Mouse (Mus musculus): ENCODE results near the gene Elk4. TPM values are rescaled to one million over a fixed set of nuclear protein-coding genes. Genes with fewer than 3 reads are reported as not detected.

Elk4 gene
- 18.9 and 19.9 TPM in 2 replicates for polyA plus RNA-seq (2016; fragmentation: Nextera tagmentation; extraction: Ambion mirVana)

GRCm38 (mm10) chr1:132007282-132007815, at the start of gene Elk4:
Gene Elk4 (plus strand): TSS chr1:132007607.
- H3K27ac ChIP-seq (replicated peaks): peak within 1 kb of the TSS; percentile 93
- WGBS: 0% methylated on average over 52 of the region's 61 CpGs
- ATAC-seq (ENCODE audit: low FRiP score, low read depth): peak; percentile 96

DNA sequence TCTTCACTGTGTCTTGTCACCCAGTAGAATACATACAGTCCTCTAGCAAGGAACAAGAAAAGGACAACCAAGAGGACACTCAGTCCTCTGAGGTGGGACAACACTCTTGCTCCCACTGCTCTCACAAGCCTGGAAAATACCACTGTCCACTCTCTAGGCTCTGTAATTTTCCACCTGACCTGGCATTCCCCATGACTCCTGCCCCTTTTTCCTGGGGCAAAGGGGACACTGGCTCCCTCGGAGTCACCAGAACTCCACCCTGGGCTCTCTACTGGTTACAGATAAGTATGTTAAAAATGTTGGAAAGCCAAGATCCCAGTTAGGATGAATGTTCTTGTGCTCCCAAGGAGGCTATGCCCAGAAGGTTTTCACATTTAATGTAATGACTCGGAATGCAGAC, 46.4 kb upstream of the Elk4 start:
- Histone ChIP-seq H3K4me1 (peaks cover 29% of the 10 kb centered on the region), H3K9ac (replicated peaks) (no peak overlapping the region), H3K36me3 (no peaks in the 10 kb centered on the region), H3K27ac (replicated peaks) (no peak overlapping the region), H3K4me2 (replicated peaks) (no peak overlapping the region), H3K27me3 (peaks cover 31% of the 10 kb centered on the region), H3K4me3 (no peak overlapping the region), H3K9me3 (no peaks in the 10 kb centered on the region)
- WGBS: 47% methylated on average over 2 of the region's 2 CpGs
- ATAC-seq (ENCODE audit: low FRiP score, low read depth): no peak

More at GRCm38 (mm10) chr1:132007282-132007815, at the start of gene Elk4:
- Histone ChIP-seq H3K27me3 (no peaks in the 10 kb centered on the region; the same call in 1 of the 2 replicates), H3K4me1 (peaks cover 23% of the 10 kb centered on the region), H3K9ac (replicated peaks) (peak within 1 kb of the TSS; percentile 78), H3K4me3 (peak within 1 kb of the TSS; percentile 71), H3K36me3 (no peaks in the 10 kb centered on the region), H3K4me2 (replicated peaks) (peak within 1 kb of the TSS; percentile 85), H3K9me3 (no peaks in the 10 kb centered on the region)

DNA sequence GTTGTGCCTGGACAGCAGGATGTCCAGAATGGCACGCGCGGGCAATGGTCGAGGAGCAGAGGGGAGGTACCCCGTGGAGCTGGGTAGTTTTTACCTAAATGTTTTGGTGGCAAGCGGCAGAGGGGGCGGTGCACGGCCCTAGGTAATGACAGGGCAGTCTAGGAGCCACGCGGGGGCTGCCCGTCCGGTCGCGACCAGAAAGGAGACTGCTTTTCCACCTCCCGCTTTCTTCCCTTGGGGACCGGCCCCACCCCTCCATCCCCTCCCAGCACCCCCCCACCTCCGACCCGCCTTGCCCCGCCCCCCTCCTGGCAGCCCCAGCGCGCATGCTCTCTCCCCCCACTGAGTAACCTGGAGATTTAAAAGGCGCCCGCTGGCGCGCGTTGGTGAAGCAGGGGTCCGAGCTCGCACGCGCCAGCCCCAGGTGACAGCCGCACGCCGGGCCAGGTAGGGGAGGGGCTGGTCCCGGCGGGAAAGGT, 44.8 kb upstream of the Elk4 start, which contains the start of gene Slc45a3:
Slc45a3 (plus strand) TSS at position 362 of the 479 bp plus-strand sequence.
- peak within 1 kb of the TSS; percentile 96 for H3K4me3 ChIP-seq
- peak within 1 kb of the TSS; percentile 95 for H3K4me2 ChIP-seq (replicated peaks)
- peaks cover 44% of the 10 kb centered on the region for H3K4me1 ChIP-seq
- peaks cover 33% of the 10 kb centered on the region for H3K27me3 ChIP-seq
- peak within 1 kb of the TSS; percentile 95 for H3K9ac ChIP-seq (replicated peaks)
- no peaks in the 10 kb centered on the region for H3K9me3 ChIP-seq
- no peaks in the 10 kb centered on the region for H3K36me3 ChIP-seq
- H3K27ac ChIP-seq (replicated peaks): peak within 1 kb of the TSS; percentile 35; the same call in 1 of the 2 replicates
- ATAC-seq (ENCODE audit: low FRiP score, low read depth): peak; percentile 79
- 0% methylated on average over 29 of the region's 35 CpGs for WGBS

GRCm38 (mm10) chr1:131963085-131963951, 44.1 kb upstream of the Elk4 start:
- no peaks in the 10 kb centered on the region for H3K9me3 ChIP-seq
- peak overlapping the region; percentile 96 for H3K4me3 ChIP-seq
- no peaks in the 10 kb centered on the region for H3K36me3 ChIP-seq
- peak; percentile 65 for ATAC-seq (ENCODE audit: low FRiP score, low read depth)
- H3K4me2 ChIP-seq (replicated peaks): peak overlapping the region; percentile 95
- H3K4me1 ChIP-seq: peaks cover 48% of the 10 kb centered on the region
- peak overlapping the region; percentile 95 for H3K9ac ChIP-seq (replicated peaks)
- H3K27ac ChIP-seq (replicated peaks): peak overlapping the region; percentile 35; the same call in 1 of the 2 replicates
- under 1% methylated on average over 57 of the region's 76 CpGs for WGBS
- H3K27me3 ChIP-seq: peaks cover 34% of the 10 kb centered on the region

DNA sequence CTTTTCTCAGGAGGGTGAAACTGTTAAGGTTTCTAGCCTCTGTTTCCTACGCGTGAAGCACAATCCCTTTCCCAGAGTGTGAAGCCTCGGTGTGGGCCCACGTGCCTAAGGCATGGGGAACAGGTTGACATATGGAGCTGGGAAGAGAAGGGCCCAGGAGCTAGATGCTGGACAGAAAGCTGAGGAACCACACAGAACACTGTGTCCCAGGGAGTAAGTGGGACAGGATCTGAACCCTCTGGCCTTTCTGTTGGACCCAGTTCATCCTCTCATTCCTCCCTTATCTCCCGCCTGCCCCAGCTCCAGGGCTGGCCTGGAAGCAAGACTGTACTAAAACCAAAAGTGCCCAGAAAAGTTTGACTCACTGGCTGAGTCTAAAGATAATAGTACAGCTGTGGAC, 43.3 kb upstream of the Elk4 start:
- no peak for ATAC-seq (ENCODE audit: low FRiP score, low read depth)
- peak overlapping the region; percentile 35; the same call in 1 of the 2 replicates for H3K27ac ChIP-seq (replicated peaks)
- WGBS: 17% methylated on average over 5 of the region's 5 CpGs
- H3K4me2 ChIP-seq (replicated peaks): peak overlapping the region; percentile 95
- H3K4me3 ChIP-seq: peak overlapping the region; percentile 96
- H3K36me3 ChIP-seq: no peaks in the 10 kb centered on the region
- peaks cover 34% of the 10 kb centered on the region for H3K27me3 ChIP-seq
- H3K4me1 ChIP-seq: peaks cover 56% of the 10 kb centered on the region
- H3K9me3 ChIP-seq: no peaks in the 10 kb centered on the region
- H3K9ac ChIP-seq (replicated peaks): peak overlapping the region; percentile 95; the same call in 1 of the 2 replicates

GRCm38 (mm10) chr1:131964580-131964979, 42.8 kb upstream of the Elk4 start:
- no peak for ATAC-seq (ENCODE audit: low FRiP score, low read depth)
- Histone ChIP-seq H3K9me3 (no peaks in the 10 kb centered on the region), H3K4me3 (peak overlapping the region; percentile 96), H3K4me2 (replicated peaks) (peak overlapping the region; percentile 95), H3K36me3 (no peaks in the 10 kb centered on the region), H3K9ac (replicated peaks) (peak overlapping the region; percentile 95; the same call in 1 of the 2 replicates), H3K27ac (replicated peaks) (no peak overlapping the region; the same call in 1 of the 2 replicates), H3K27me3 (peaks cover 34% of the 10 kb centered on the region), H3K4me1 (peaks cover 58% of the 10 kb centered on the region)
- WGBS: 60% methylated on average over 7 of the region's 7 CpGs

GRCm38 (mm10) chr1:131965818-131966217, 41.6 kb upstream of the Elk4 start:
- peak overlapping the region; percentile 28 for H3K9ac ChIP-seq (replicated peaks)
- 35% methylated on average over 5 of the region's 5 CpGs for WGBS
- peak overlapping the region; percentile 17; the same call in 1 of the 2 replicates for H3K4me3 ChIP-seq
- 0 out of 2 replicates have a peak overlapping the region, but pooled peaks have one; percentile 11 for H3K27ac ChIP-seq (replicated peaks)
- H3K27me3 ChIP-seq: peaks cover 27% of the 10 kb centered on the region
- ATAC-seq (ENCODE audit: low FRiP score, low read depth): no peak
- H3K9me3 ChIP-seq: no peaks in the 10 kb centered on the region
- peaks cover 71% of the 10 kb centered on the region for H3K4me1 ChIP-seq
- peak overlapping the region; percentile 95 for H3K4me2 ChIP-seq (replicated peaks)
- no peaks in the 10 kb centered on the region for H3K36me3 ChIP-seq

GRCm38 (mm10) chr1:131967336-131967735, 40.1 kb upstream of the Elk4 start:
- peak overlapping the region; percentile 27; the same call in 1 of the 2 replicates for H3K27ac ChIP-seq (replicated peaks)
- peak overlapping the region; percentile 95 for H3K4me2 ChIP-seq (replicated peaks)
- no peak for ATAC-seq (ENCODE audit: low FRiP score, low read depth)
- peaks cover 17% of the 10 kb centered on the region for H3K27me3 ChIP-seq
- no peaks in the 10 kb centered on the region for H3K36me3 ChIP-seq
- 0 out of 2 replicates have a peak overlapping the region, but pooled peaks have one; percentile 0 for H3K4me3 ChIP-seq
- WGBS: 77% methylated on average over 7 of the region's 7 CpGs
- no peak overlapping the region for H3K9ac ChIP-seq (replicated peaks)
- H3K4me1 ChIP-seq: peaks cover 83% of the 10 kb centered on the region
- H3K9me3 ChIP-seq: no peaks in the 10 kb centered on the region

GRCm38 (mm10) chr1:131968556-131968955, 38.9 kb upstream of the Elk4 start:
- Histone ChIP-seq H3K9me3 (no peaks in the 10 kb centered on the region), H3K4me3 (no peak overlapping the region), H3K4me2 (replicated peaks) (0 out of 2 replicates have a peak overlapping the region, but pooled peaks have one; percentile 12), H3K4me1 (peaks cover 88% of the 10 kb centered on the region), H3K27me3 (peaks cover 17% of the 10 kb centered on the region), H3K27ac (replicated peaks) (peak overlapping the region; percentile 92), H3K36me3 (no peaks in the 10 kb centered on the region), H3K9ac (replicated peaks) (peak overlapping the region; percentile 28; the same call in 1 of the 2 replicates)
- no peak for ATAC-seq (ENCODE audit: low FRiP score, low read depth)
- 17% methylated on average over 3 of the region's 3 CpGs for WGBS

- no peaks in the 10 kb centered on the region for H3K36me3 ChIP-seq
- H3K4me3 ChIP-seq: no peak overlapping the region
- 0 out of 2 replicates have a peak overlapping the region, but pooled peaks have one; percentile 12 for H3K4me2 ChIP-seq (replicated peaks)
- WGBS: 65% methylated on average over 6 of the region's 6 CpGs
- H3K4me1 ChIP-seq: peaks cover 88% of the 10 kb centered on the region
- H3K27ac ChIP-seq (replicated peaks): peak overlapping the region; percentile 92
- peaks cover 13% of the 10 kb centered on the region for H3K27me3 ChIP-seq
- H3K9ac ChIP-seq (replicated peaks): peak overlapping the region; percentile 28; the same call in 1 of the 2 replicates
- no peak for ATAC-seq (ENCODE audit: low FRiP score, low read depth)
- H3K9me3 ChIP-seq: no peaks in the 10 kb centered on the region
Observed at GRCm38 (mm10) chr1:131968983-131969382, 38.4 kb upstream of the Elk4 start.

GRCm38 (mm10) chr1:131969825-131970224, 37.6 kb upstream of the Elk4 start:
- ATAC-seq (ENCODE audit: low FRiP score, low read depth): no peak
- H3K4me2 ChIP-seq (replicated peaks): no peak overlapping the region
- peaks cover 85% of the 10 kb centered on the region for H3K4me1 ChIP-seq
- WGBS: 47% methylated on average over 4 of the region's 4 CpGs
- H3K36me3 ChIP-seq: no peaks in the 10 kb centered on the region
- H3K9me3 ChIP-seq: no peaks in the 10 kb centered on the region
- H3K27me3 ChIP-seq: peaks cover 4% of the 10 kb centered on the region
- H3K9ac ChIP-seq (replicated peaks): no peak overlapping the region
- H3K27ac ChIP-seq (replicated peaks): peak overlapping the region; percentile 92
- H3K4me3 ChIP-seq: no peak overlapping the region
